Mouse (Mus musculus) lung, postnatal 0 days (tissue): ENCODE results near the gene Scin.

ENCODE experiments used
- CTCF ChIP-seq: IDR thresholded peaks from 2 replicates; pipeline ENCODE4 v1.5.1; 2016; ENCODE audit warnings: antibody characterized with exemption, mild to moderate bottlenecking
- EP300 ChIP-seq: IDR thresholded peaks from 2 replicates; pipeline ENCODE4 v1.6.1; 2016; ENCODE audit warnings: antibody characterized with exemption, mild to moderate bottlenecking, control low read depth

GRCm38 (mm10) chr12:40023918-40024317 is 110.1 kb downstream of the Scin start:
- TF ChIP-seq EP300 (no peak), CTCF (no peak)
